ENCODE assay signal across 21 mouse cellular contexts in genomic region chr3:156131598-156131997, GRCm38 (mm10).
DNase-seq lines count a peak whose midpoint lies in the region; ATAC-seq and TF ChIP-seq lines count a peak whose summit lies in the region.
"Had no signal": no experiment of that assay in that cellular context is flagged by ENCODE, and none has a peak within 500 bp of the region (broad histone marks: within the 10 kb centered on the region; RNA-seq: fewer than 3 reads in every experiment).

No protein-coding gene starts in this region.

- no peak overlapping the region for H3K27ac ChIP-seq in heart, embryonic 12.5 days (ENCODE audit: poor library complexity, severe bottlenecking)
- H3K27ac ChIP-seq in heart, embryonic 10.5 days: no peak overlapping the region
- H3K27ac ChIP-seq in heart, postnatal 0 days (ENCODE audit: low read depth): no peak overlapping the region
- H3K27ac ChIP-seq in heart, adult 2 months: no peak overlapping the region
- no peak overlapping the region for H3K27ac ChIP-seq in liver, embryonic 16.5 days (ENCODE audit: low read length)
- H3K27ac ChIP-seq in liver, embryonic 12.5 days: no peak overlapping the region
- H3K27ac ChIP-seq in lung, postnatal 0 days (ENCODE audit: low read length): no peak overlapping the region
- H3K27ac ChIP-seq: embryonic facial prominence, embryonic 15.5 days; forebrain, embryonic 10.5 days; gastrocnemius, adult 2 months; hindbrain, embryonic 15.5 days had no signal

- no peaks in the 10 kb centered on the region for H3K79me2 ChIP-seq in heart, adult 2 months (replicated peaks; ENCODE audit: control insufficient read depth, insufficient read depth, low read length)

- DNase-seq in heart, embryonic 10.5 days (ENCODE audit: low spot score): no peak
- peak; percentile 13 for DNase-seq in heart, postnatal 0 days (ENCODE audit: low spot score)
- no peak for DNase-seq in heart, adult 2 months
- peak; percentile 28 for DNase-seq in lung, postnatal 0 days (ENCODE audit: low spot score)
- no peak for DNase-seq in lung, postnatal 14 days
- DNase-seq: adrenal gland, postnatal 10 days; cerebellum, adult 11 months; cerebellum, adult 8-10 months; cerebellum, postnatal 14 days; embryo, embryonic 11 days; gastrocnemius, adult 2 months; gastrocnemius, postnatal 25 days; heart, postnatal 14 days had no signal

- TF ChIP-seq POLR2A in heart, adult 2 months (IDR thresholded peaks at IDR 0.05; ENCODE audit: insufficient read depth, low read depth, low read length): no peak

- no peaks in the 10 kb centered on the region for H3K9me3 ChIP-seq in heart, embryonic 12.5 days (replicated peaks)
- H3K9me3 ChIP-seq in heart, embryonic 10.5 days: no peaks in the 10 kb centered on the region
- no peaks in the 10 kb centered on the region for H3K9me3 ChIP-seq in heart, postnatal 0 days (replicated peaks; ENCODE audit: control insufficient read depth, low read length)
- H3K9me3 ChIP-seq in liver, embryonic 16.5 days (replicated peaks; ENCODE audit: control insufficient read depth, low read length): no peaks in the 10 kb centered on the region
- no peaks in the 10 kb centered on the region for H3K9me3 ChIP-seq in liver, embryonic 12.5 days (replicated peaks)
- H3K9me3 ChIP-seq in lung, postnatal 0 days (ENCODE audit: low read length): no peaks in the 10 kb centered on the region
- H3K9me3 ChIP-seq: embryonic facial prominence, embryonic 15.5 days; forebrain, embryonic 10.5 days; hindbrain, embryonic 15.5 days had no signal

- H3K4me3 ChIP-seq in heart, embryonic 12.5 days: no peak overlapping the region
- no peak overlapping the region for H3K4me3 ChIP-seq in heart, embryonic 10.5 days
- H3K4me3 ChIP-seq in heart, postnatal 0 days (ENCODE audit: low read depth, low read length): no peak overlapping the region
- no peak overlapping the region for H3K4me3 ChIP-seq in heart, adult 2 months
- no peak overlapping the region for H3K4me3 ChIP-seq in liver, embryonic 16.5 days (ENCODE audit: low read depth, low read length)
- H3K4me3 ChIP-seq in liver, embryonic 12.5 days: no peak overlapping the region
- H3K4me3 ChIP-seq in lung, postnatal 0 days (ENCODE audit: low read depth, low read length): no peak overlapping the region
- H3K4me3 ChIP-seq: embryonic facial prominence, embryonic 15.5 days; erythroblast, embryonic 14.5 days; forebrain, embryonic 10.5 days; gastrocnemius, adult 2 months; hindbrain, embryonic 15.5 days had no signal

- H3K36me3 ChIP-seq in heart, embryonic 12.5 days: no peaks in the 10 kb centered on the region
- no peaks in the 10 kb centered on the region for H3K36me3 ChIP-seq in heart, embryonic 10.5 days
- H3K36me3 ChIP-seq in heart, postnatal 0 days (replicated peaks; ENCODE audit: control insufficient read depth, insufficient read depth, low read length): no peaks in the 10 kb centered on the region
- H3K36me3 ChIP-seq in heart, adult 2 months (ENCODE audit: control insufficient read depth, insufficient read depth, low read length): no peaks in the 10 kb centered on the region
- no peaks in the 10 kb centered on the region for H3K36me3 ChIP-seq in liver, embryonic 16.5 days (ENCODE audit: control insufficient read depth, insufficient read depth)
- H3K36me3 ChIP-seq in liver, embryonic 12.5 days: no peaks in the 10 kb centered on the region
- no peaks in the 10 kb centered on the region for H3K36me3 ChIP-seq in lung, postnatal 0 days (ENCODE audit: insufficient read depth, low read length)
- H3K36me3 ChIP-seq: embryonic facial prominence, embryonic 15.5 days; forebrain, embryonic 10.5 days; hindbrain, embryonic 15.5 days had no signal

- no peak overlapping the region for H3K4me2 ChIP-seq in heart, embryonic 12.5 days
- H3K4me2 ChIP-seq in heart, postnatal 0 days (ENCODE audit: low read depth, low read length): no peak overlapping the region
- no peak overlapping the region for H3K4me2 ChIP-seq in liver, embryonic 16.5 days (ENCODE audit: low read depth, low read length)
- H3K4me2 ChIP-seq in liver, embryonic 12.5 days: no peak overlapping the region
- H3K4me2 ChIP-seq in lung, postnatal 0 days (replicated peaks; ENCODE audit: low read depth, low read length): no peak overlapping the region
- H3K4me2 ChIP-seq: embryonic facial prominence, embryonic 15.5 days; hindbrain, embryonic 15.5 days had no signal

- intact Hi-C loops in heart, adult 2 months (cut with DNase I): no loop called here

- TF ChIP-seq CTCF in heart, postnatal 0 days (IDR thresholded peaks at IDR 0.05; ENCODE audit: low read depth): no peak
- no peak for TF ChIP-seq CTCF in heart, adult 2 months (IDR thresholded peaks at IDR 0.05)
- TF ChIP-seq CTCF in lung, postnatal 0 days (IDR thresholded peaks at IDR 0.05): no peak

- H3K27me3 ChIP-seq in heart, embryonic 12.5 days (replicated peaks): no peaks in the 10 kb centered on the region
- no peaks in the 10 kb centered on the region for H3K27me3 ChIP-seq in heart, embryonic 10.5 days (ENCODE audit: insufficient read depth, poor library complexity, severe bottlenecking)
- H3K27me3 ChIP-seq in heart, postnatal 0 days (ENCODE audit: control insufficient read depth, insufficient read depth, low read length): no peaks in the 10 kb centered on the region
- H3K27me3 ChIP-seq in heart, adult 2 months (ENCODE audit: control insufficient read depth, insufficient read depth, low read length): no peaks in the 10 kb centered on the region
- no peaks in the 10 kb centered on the region for H3K27me3 ChIP-seq in liver, embryonic 16.5 days (ENCODE audit: control insufficient read depth, insufficient read depth, low read depth, low read length)
- no peaks in the 10 kb centered on the region for H3K27me3 ChIP-seq in liver, embryonic 12.5 days (replicated peaks)
- no peaks in the 10 kb centered on the region for H3K27me3 ChIP-seq in lung, postnatal 0 days (replicated peaks; ENCODE audit: insufficient read depth, low read length)
- H3K27me3 ChIP-seq: embryonic facial prominence, embryonic 15.5 days; hindbrain, embryonic 15.5 days had no signal

- peak; percentile 56; the same call in 1 of the 2 replicates for TF ChIP-seq EP300 in heart, postnatal 0 days (IDR thresholded peaks at IDR 0.05; ENCODE audit: low read depth)
- TF ChIP-seq EP300 in heart, adult 2 months (IDR thresholded peaks at IDR 0.05; ENCODE audit: insufficient read depth, low read depth, low read length): no peak
- no peak for TF ChIP-seq EP300 in lung, postnatal 0 days (IDR thresholded peaks at IDR 0.05)

- WGBS in heart, embryonic 12.5 days: 47% methylated on average over 1 of the region's 1 CpGs
- WGBS in heart, embryonic 10.5 days: 38% methylated on average over 1 of the region's 1 CpGs
- WGBS in heart, postnatal 0 days: 23% methylated on average over 1 of the region's 1 CpGs
- WGBS in heart, adult 2 months: 23% methylated on average over 1 of the region's 1 CpGs
- 21% methylated on average over 1 of the region's 1 CpGs for WGBS in liver, embryonic 16.5 days (ENCODE audit: insufficient replicate concordance)
- WGBS in liver, embryonic 12.5 days (ENCODE audit: insufficient replicate concordance): 37% methylated on average over 1 of the region's 1 CpGs
- 33% methylated on average over 1 of the region's 1 CpGs for WGBS in lung, postnatal 0 days

- H3K9ac ChIP-seq in heart, embryonic 12.5 days: no peak overlapping the region
- H3K9ac ChIP-seq in heart, postnatal 0 days (replicated peaks; ENCODE audit: low read depth, low read length): no peak overlapping the region
- no peak overlapping the region for H3K9ac ChIP-seq in heart, adult 2 months (ENCODE audit: low read depth, low read length)
- no peak overlapping the region for H3K9ac ChIP-seq in liver, embryonic 16.5 days (ENCODE audit: low read depth, low read length)
- no peak overlapping the region for H3K9ac ChIP-seq in liver, embryonic 12.5 days
- no peak overlapping the region for H3K9ac ChIP-seq in lung, postnatal 0 days (replicated peaks; ENCODE audit: low read depth)
- H3K9ac ChIP-seq: embryonic facial prominence, embryonic 15.5 days; hindbrain, embryonic 15.5 days had no signal

- peak; percentile 82 for ATAC-seq in heart, embryonic 12.5 days (ENCODE audit: insufficient number of reproducible peaks, low FRiP score)
- ATAC-seq in heart, postnatal 0 days (ENCODE audit: insufficient read depth, low read depth): peak; percentile 60
- ATAC-seq in liver, embryonic 16.5 days (ENCODE audit: low read depth): 0 out of 2 replicates have a peak, but pooled peaks have one; percentile 32
- ATAC-seq in liver, embryonic 12.5 days: no peak
- peak; percentile 49 for ATAC-seq in lung, postnatal 0 days
- ATAC-seq: forebrain, embryonic 14.5 days had no signal

- H3K4me1 ChIP-seq in heart, embryonic 12.5 days (replicated peaks): 0 out of 2 replicates have a peak, but pooled peaks cover 3% of the 10 kb centered on the region
- H3K4me1 ChIP-seq in heart, embryonic 10.5 days: no peaks in the 10 kb centered on the region
- H3K4me1 ChIP-seq in heart, postnatal 0 days (ENCODE audit: control insufficient read depth, insufficient read depth): no peaks in the 10 kb centered on the region
- H3K4me1 ChIP-seq in heart, adult 2 months (ENCODE audit: control insufficient read depth, insufficient read depth, low read length): no peaks in the 10 kb centered on the region
- H3K4me1 ChIP-seq in liver, embryonic 16.5 days (ENCODE audit: control insufficient read depth, low read depth, low read length): no peaks in the 10 kb centered on the region
- H3K4me1 ChIP-seq in liver, embryonic 12.5 days: no peaks in the 10 kb centered on the region
- H3K4me1 ChIP-seq in lung, postnatal 0 days (ENCODE audit: insufficient read depth, low read depth, low read length): no peaks in the 10 kb centered on the region
- H3K4me1 ChIP-seq: embryonic facial prominence, embryonic 15.5 days; forebrain, embryonic 10.5 days; hindbrain, embryonic 15.5 days had no signal

Comparison
In these comparisons a context has a peak if more than half of its experiments do, and no peak if none do; other contexts are left out.
1. DNase-seq: peak in heart, postnatal 0 days (single experiment) and lung, postnatal 0 days (single experiment); none in heart, embryonic 10.5 days (single experiment), heart, adult 2 months (0 of 2) and lung, postnatal 14 days (single experiment).